Mouse (Mus musculus): ENCODE measurements around the gene Nupr1l. TPM values are rescaled to one million over a fixed set of nuclear protein-coding genes. Genes with fewer than 3 reads are reported as not detected.

Nupr1l gene
- polyA plus RNA-seq, 1 experiment from 2014 or later, result 5.4 TPM

Other genes with a start within 250 kb of the Nupr1l start
- gene Zfp11, start 238.4 kb upstream of the Nupr1l start, polyA plus RNA-seq (2014; fragmentation: Nextera tagmentation; extraction: Ambion mirVana), result 8.4 and 10.3 TPM in 2 replicates
- not detected in 2 replicates for gene Sept14, start 200.0 kb upstream of the Nupr1l start, polyA plus RNA-seq (2014; fragmentation: Nextera tagmentation; extraction: Ambion mirVana)
- gene Mrps17, start 193.0 kb upstream of the Nupr1l start, polyA plus RNA-seq (2014; fragmentation: Nextera tagmentation; extraction: Ambion mirVana), result 182 and 200 TPM in 2 replicates
- 80.4 and 88.3 TPM in 2 replicates for gene Nipsnap2, start 183.5 kb upstream of the Nupr1l start, polyA plus RNA-seq (2014; fragmentation: Nextera tagmentation; extraction: Ambion mirVana)
- 34.0 and 36.2 TPM in 2 replicates for gene Psph, start 121.1 kb upstream of the Nupr1l start, polyA plus RNA-seq (2014; fragmentation: Nextera tagmentation; extraction: Ambion mirVana)
- gene Sumf2, start 61.6 kb upstream of the Nupr1l start, polyA plus RNA-seq (2014; fragmentation: Nextera tagmentation; extraction: Ambion mirVana), result 21.7 and 30.6 TPM in 2 replicates
- gene Chchd2, start 21.1 kb upstream of the Nupr1l start, polyA plus RNA-seq (2014; fragmentation: Nextera tagmentation; extraction: Ambion mirVana), result 748 and 816 TPM in 2 replicates
- gene Zbed5, start 12.8 kb upstream of the Nupr1l start, polyA plus RNA-seq (2014; fragmentation: Nextera tagmentation; extraction: Ambion mirVana), result 20.0 and 20.1 TPM in 2 replicates
- 0.22 and 0.94 TPM in 2 replicates for gene Phkg1, start 10.0 kb upstream of the Nupr1l start, polyA plus RNA-seq (2014; fragmentation: Nextera tagmentation; extraction: Ambion mirVana)
- 26.5 and 31.3 TPM in 2 replicates for gene Vkorc1l1, start 33.4 kb downstream of the Nupr1l start, polyA plus RNA-seq (2014; fragmentation: Nextera tagmentation; extraction: Ambion mirVana)
- 23.3 and 25.8 TPM in 2 replicates for gene Gusb, start 94.5 kb downstream of the Nupr1l start, polyA plus RNA-seq (2014; fragmentation: Nextera tagmentation; extraction: Ambion mirVana)
- gene Asl, start 120.7 kb downstream of the Nupr1l start, polyA plus RNA-seq (2014; fragmentation: Nextera tagmentation; extraction: Ambion mirVana), result 32.6 and 50.3 TPM in 2 replicates
- gene Crcp, start 120.8 kb downstream of the Nupr1l start, polyA plus RNA-seq (2014; fragmentation: Nextera tagmentation; extraction: Ambion mirVana), result 54.8 and 72.9 TPM in 2 replicates
- gene Tpst1, start 164.8 kb downstream of the Nupr1l start, polyA plus RNA-seq (2014; fragmentation: Nextera tagmentation; extraction: Ambion mirVana), result 41.5 and 55.8 TPM in 2 replicates
- 14.8 and 15.5 TPM in 2 replicates for gene Kctd7, start 236.3 kb downstream of the Nupr1l start, polyA plus RNA-seq (2014; fragmentation: Nextera tagmentation; extraction: Ambion mirVana)

Measured in midbrain, embryonic 14.5 days (tissue).